Mouse (Mus musculus) yolk sac, embryonic 10.5 days (tissue): ENCODE measurements around the gene Lrig2.

Experiments
- DNase-seq: peaks from one replicate; pipeline ENCODE4 v3.0.0-alpha.2; 2017; ENCODE audit warnings: low spot score

Gene Lrig2

GRCm38 (mm10) chr3:104511538-104512423 is at the start of gene Lrig2:
Gene Lrig2, minus strand, starts transcription at chr3:104511918.
- peak; percentile 99 for DNase-seq

DNA sequence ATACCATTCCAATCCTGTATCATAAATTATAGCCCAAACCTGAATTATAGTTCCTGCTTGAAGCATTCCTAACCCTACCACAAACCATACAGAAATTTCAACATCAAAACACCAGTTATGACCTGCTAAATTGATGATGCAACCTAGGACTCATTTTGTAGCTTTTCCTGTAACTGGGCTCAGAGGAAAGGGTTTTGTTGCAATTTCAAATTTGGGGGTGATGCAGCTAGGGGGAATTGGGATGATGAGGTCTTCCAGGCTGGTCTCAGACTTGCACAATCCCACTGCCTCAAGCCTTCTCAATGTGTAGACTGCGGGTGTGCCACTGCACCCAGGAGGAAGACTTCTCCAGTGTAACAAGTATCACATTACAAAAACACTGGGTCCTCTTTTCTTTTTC is 44.9 kb upstream of the Lrig2 start:
- no peak for DNase-seq

DNA sequence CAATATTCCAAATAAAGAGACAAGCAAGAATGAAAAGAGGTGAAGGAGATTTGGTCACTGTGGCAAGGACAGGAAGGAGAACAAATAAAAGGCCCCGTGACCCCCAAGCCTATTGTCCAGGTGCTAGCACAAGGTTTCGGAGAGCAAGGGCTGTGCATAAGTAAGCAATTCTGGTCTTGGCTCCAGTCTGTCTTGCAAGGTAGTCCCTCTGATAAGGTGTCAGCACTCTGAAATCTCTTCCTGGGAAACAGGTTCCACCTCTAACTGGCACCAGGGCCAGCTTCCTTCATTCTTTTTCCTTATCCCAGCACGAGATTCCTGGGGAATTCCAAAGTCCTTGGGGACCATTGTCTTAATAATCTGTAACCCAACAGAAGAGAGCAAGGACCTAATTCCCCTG is 38.9 kb upstream of the Lrig2 start:
- peak; percentile 83 for DNase-seq

DNA sequence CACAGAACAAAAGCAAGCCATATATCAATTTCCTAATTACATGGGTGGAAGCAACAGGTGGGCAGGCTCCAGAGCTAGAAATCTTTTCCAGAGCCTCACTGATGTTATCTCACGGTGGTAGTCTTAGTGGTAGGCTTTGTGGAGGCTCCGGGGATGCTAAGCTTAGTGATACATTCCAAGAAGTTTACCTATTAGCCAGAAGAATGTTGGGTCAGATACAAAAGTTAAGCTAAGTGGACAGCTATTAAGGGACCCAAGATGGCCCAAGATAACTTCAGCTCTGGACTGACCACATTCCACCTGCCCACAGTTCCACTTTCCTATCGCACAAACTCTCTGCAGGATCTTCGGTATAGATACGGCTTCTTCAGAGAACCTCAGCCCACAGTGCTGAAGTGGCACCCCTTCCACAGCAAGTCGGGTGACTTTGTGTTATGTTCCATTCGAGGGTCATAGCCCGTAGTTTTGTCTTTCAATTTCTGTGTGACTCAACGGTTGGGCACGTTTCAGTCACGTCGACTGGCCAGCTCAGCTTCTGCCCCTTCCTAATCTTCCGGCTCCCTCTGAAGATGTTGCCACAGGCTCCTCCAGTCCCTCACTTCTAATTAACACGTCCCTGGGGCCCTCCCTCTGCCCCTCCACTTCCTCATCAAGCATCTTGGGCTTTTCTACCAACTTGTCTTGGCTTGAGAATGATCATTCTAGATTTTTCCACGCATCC is 36.8 kb upstream of the Lrig2 start:
- DNase-seq = peak; percentile 63

- DNase-seq = no peak
Observed at GRCm38 (mm10) chr3:104543825-104544224, 32.1 kb upstream of the Lrig2 start.

- no peak for DNase-seq
Observed at GRCm38 (mm10) chr3:104542065-104542429, 30.3 kb upstream of the Lrig2 start.

DNA sequence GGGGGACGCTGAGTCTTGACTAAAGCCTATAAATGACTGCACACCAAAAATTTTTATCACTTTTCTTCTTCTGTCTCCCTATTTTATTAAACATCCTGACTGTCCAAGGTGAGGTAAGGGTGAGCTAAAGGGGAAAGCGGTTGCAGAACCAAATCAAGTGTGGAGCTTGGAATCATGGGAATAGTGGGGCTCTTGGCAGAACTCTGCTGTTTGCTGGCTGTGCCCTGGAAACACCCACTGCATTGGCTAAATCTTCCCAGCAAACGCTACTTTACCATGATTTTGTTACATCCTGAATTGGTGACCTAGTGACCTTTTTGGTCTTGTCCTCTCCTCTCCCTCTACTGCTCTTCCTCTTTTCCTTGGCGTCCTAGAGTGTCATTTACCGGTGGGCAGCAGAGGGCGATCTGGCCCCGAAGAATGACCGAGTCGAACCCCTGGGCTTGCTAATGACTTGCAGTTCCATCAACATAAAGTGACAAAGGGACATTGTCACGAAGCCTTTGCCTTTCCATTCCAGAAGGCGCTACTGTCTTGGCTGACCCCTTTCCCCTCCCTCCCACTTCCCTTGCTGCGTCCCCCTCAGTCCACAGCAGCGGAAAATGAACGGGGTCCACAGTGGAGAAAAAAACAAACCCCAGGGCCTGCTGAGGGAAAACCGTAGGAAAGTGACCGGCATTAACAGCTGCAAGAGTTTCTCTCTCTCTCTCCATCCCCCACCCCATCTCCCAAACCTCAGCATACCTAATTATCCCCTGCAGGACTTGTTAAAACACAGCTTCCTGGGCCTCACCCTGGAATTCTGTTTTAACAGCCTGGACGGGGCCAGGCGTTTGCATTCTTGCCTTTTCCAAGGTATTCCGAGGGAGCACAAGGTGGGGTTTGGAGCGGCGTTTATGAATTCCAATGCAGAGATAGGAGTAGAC is 29.7 kb upstream of the Lrig2 start:
- peak; percentile 87 for DNase-seq

DNA sequence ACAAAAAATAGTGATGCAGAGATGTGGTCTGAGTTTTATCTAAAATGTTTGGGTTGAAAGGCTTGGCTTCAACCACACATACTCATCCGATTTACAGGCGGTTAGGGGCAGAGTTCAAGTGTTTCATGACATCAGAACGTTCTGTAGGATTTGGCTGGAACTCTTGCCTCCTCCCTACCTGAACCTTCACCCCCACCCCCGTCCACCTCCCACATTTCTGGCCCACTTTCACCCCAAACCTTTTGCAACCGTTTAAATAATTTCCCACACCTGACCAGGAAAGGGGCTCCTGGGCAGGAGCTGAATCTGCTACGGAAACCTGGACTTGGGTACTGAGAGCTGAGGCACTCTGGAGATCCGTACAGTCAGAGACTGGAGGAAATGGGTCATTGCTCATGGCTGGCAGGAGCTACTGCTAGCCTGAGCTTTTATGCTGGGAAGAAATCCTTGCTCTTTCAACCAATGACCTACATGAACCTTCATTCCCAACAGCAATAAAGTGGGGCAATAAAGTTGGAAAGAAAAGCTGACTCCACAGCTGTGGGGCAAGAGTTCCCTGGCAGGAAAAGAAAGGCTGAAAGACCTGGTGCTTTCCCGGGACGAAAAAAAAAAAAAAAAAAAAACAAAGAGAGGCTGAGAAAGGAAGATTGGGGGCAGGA is 28.9 kb upstream of the Lrig2 start:
- DNase-seq = peak; percentile 35

- DNase-seq = no peak
Observed at GRCm38 (mm10) chr3:104533223-104533622, 21.5 kb upstream of the Lrig2 start.

GRCm38 (mm10) chr3:104526115-104526882 is 14.6 kb upstream of the Lrig2 start:
- DNase-seq = no peak

- DNase-seq = no peak
Observed at GRCm38 (mm10) chr3:104525516-104525915, 13.8 kb upstream of the Lrig2 start.

- no peak for DNase-seq
Observed at GRCm38 (mm10) chr3:104525029-104525428, 13.3 kb upstream of the Lrig2 start.

- DNase-seq = peak; percentile 61
Observed at GRCm38 (mm10) chr3:104523333-104523871, 11.7 kb upstream of the Lrig2 start.

GRCm38 (mm10) chr3:104521341-104521924 is 9.7 kb upstream of the Lrig2 start:
- no peak for DNase-seq

DNA sequence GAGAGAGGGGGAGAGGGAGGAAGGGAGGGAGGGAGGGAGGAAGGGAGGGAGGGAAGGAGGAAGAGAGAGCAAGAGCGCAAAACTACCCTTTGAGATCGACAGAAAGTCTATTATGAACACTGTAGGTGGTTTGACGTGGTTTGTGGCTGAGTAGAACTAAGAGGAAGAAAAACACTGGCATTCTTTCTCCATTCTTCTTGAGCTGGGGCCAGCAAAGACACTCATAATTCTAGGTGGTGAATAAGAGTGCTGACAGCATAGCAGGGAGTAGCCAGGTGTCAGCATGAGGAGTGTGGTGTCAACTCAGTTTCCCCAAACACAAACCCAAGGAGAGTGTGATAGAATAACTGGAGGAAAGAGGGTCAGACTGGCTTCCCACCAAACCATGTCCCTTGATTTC is 8.8 kb upstream of the Lrig2 start:
- no peak for DNase-seq

- peak; percentile 79 for DNase-seq
Observed at GRCm38 (mm10) chr3:104518931-104519330, 7.2 kb upstream of the Lrig2 start.

DNA sequence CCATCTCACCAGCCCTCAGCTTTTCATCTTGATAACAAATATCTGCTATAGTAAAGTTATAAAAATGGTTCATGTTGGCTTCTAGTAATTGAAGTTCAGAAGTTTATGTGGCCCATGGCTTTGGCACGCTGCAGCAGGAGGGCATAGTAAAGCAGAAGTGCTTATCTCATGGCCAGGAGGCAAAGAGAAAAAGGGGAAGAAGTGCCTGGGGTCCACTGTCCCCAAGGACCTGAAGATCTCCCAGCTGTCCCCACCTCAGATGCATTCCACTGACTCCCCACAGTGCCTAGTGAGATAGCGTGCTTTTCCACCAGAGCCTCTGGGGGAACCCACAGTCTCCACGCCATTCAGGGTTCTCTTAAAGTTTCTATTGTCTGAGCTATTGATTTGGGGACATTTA is 6.7 kb upstream of the Lrig2 start:
- DNase-seq = no peak

GRCm38 (mm10) chr3:104517161-104517560 is 5.4 kb upstream of the Lrig2 start:
- no peak for DNase-seq

DNA sequence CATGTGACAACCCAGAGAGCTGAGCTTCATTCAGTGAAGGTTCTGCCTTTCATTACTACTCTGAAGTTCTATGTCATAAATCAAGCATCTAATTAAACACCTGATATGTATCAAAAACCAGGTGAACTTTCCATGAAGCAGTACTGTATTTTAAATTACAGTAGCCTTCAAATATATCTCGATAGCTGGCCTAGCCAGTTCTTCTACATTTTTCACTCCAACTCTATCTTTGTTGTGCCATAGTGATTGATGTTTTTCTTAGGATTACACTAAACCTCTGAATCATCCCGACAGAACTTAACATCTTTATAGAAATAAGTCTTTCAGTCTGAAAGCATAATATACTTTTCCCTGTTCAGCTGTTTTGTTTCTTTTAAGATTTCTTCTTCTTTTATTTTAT is 2.8 kb upstream of the Lrig2 start:
- DNase-seq = no peak

DNA sequence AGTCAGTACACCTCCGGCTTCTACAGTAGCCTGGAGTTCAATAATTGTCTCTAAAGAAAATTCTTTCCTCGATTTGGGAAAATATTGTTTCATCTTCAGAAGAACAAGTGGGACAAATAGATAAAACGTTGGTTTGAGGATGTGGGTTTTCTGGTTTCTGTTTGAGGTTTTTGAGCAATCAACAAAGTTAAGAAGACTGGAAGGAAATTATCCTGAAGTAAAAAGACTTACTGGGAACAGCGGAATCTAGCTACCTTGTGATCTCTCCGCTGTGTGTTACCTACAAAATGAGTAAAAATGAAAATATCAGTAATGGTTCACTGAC is 668 bp upstream of the Lrig2 start:
- no peak for DNase-seq
